Mouse (Mus musculus) limb, embryonic 13.5 days (tissue): ENCODE results near the gene Kcnrg. TPM values are rescaled to one million over a fixed set of nuclear protein-coding genes. Genes with fewer than 3 reads are reported as not detected.
"Not testable (repeated sequence)": the region's sequence is repeated elsewhere in the genome, so short reads cannot be mapped to it uniquely, and the experiment has no call there.

Experiments
- ATAC-seq: fragments of 200-750 bp; cut with Nextera tagmentation; 2 replicates; pipeline ENCODE4 v1.8.0; 2017; ENCODE audit warnings: low read depth, moderate number of reproducible peaks, moderate TSS enrichment; ENCODE audit not compliant: low FRiP score
- H3K27ac ChIP-seq: fragments of 300-500 bp; sonication (generic); 2 replicates; pipeline ENCODE4 v1.5.1; 2015; ENCODE audit warnings: inconsistent platforms, mild to moderate bottlenecking, moderate library complexity
- H3K27me3 ChIP-seq: fragments of 300-500 bp; sonication (generic); 2 replicates; pipeline ENCODE4 v1.6.1; 2015; ENCODE audit warnings: mild to moderate bottlenecking, inconsistent platforms
- H3K36me3 ChIP-seq: fragments of 300-500 bp; sonication (generic); 2 replicates; pipeline ENCODE4 v1.6.1; 2015; ENCODE audit warnings: inconsistent platforms, mild to moderate bottlenecking, moderate library complexity
- H3K4me1 ChIP-seq: fragments of 300-500 bp; sonication (generic); 2 replicates; pipeline ENCODE4 v1.6.1; 2015; ENCODE audit warnings: inconsistent platforms
- H3K4me2 ChIP-seq: fragments of 300-500 bp; sonication (generic); replicated peaks from 2 replicates; pipeline ENCODE4 v1.6.1; 2015; ENCODE audit warnings: inconsistent platforms, mild to moderate bottlenecking, moderate library complexity
- H3K4me3 ChIP-seq: fragments of 300-500 bp; sonication (generic); 2 replicates; pipeline ENCODE4 v1.5.1; 2015; ENCODE audit warnings: moderate library complexity, mild to moderate bottlenecking, inconsistent platforms
- H3K9ac ChIP-seq: fragments of 300-500 bp; sonication (generic); 2 replicates; pipeline ENCODE4 v1.6.1; 2015; ENCODE audit warnings: mild to moderate bottlenecking, inconsistent platforms
- H3K9me3 ChIP-seq: fragments of 300-500 bp; sonication (generic); 2 replicates; pipeline ENCODE4 v1.6.1; 2016; ENCODE audit warnings: inconsistent platforms
- WGBS: fragments of 180-500 bp; shearing (Covaris S2); methylation state at CpG from one replicate; pipeline ENCODE4 v1.1.7; 2015; 5-methylcytosine and 5-hydroxymethylcytosine counted together
- polyA plus RNA-seq: library from polyadenylated mRNA; unstranded; fragments of >200 nt; fragmentation: Nextera tagmentation; extraction: Ambion mirVana; gene quantifications from 2 replicates; pipeline ENCODE4 v1.2.1, GENCODE M21; 2015

Gene Kcnrg
- 1.2 and 1.7 TPM in 2 replicates for polyA plus RNA-seq

GRCm38 (mm10) chr14:61607157-61607556 lies at the start of gene Kcnrg:
TSS of gene Kcnrg (plus strand) at chr14:61607457.
- no peaks in the 10 kb centered on the region for H3K9me3 ChIP-seq
- H3K4me2 ChIP-seq: no peak within 1 kb of the TSS
- no peaks in the 10 kb centered on the region for H3K27me3 ChIP-seq
- no peak within 1 kb of the TSS for H3K27ac ChIP-seq
- no peak for ATAC-seq
- peaks cover 40% of the 10 kb centered on the region for H3K36me3 ChIP-seq
- WGBS: 77% methylated on average over 3 of the region's 3 CpGs
- no peak within 1 kb of the TSS for H3K9ac ChIP-seq
- no peak within 1 kb of the TSS for H3K4me3 ChIP-seq
- no peaks in the 10 kb centered on the region for H3K4me1 ChIP-seq

GRCm38 (mm10) chr14:61558901-61559300 lies 48.4 kb upstream of the Kcnrg start:
- Histone ChIP-seq H3K9me3 (no peaks in the 10 kb centered on the region), H3K27me3 (peaks cover 4% of the 10 kb centered on the region; the same call in 1 of the 2 replicates), H3K4me1 (no peaks in the 10 kb centered on the region), H3K9ac (no peak overlapping the region), H3K4me2 (no peak overlapping the region), H3K27ac (no peak overlapping the region), H3K36me3 (no peaks in the 10 kb centered on the region), H3K4me3 (no peak overlapping the region)
- ATAC-seq: no peak
- WGBS: 84% methylated on average over 6 of the region's 6 CpGs

- no peak for ATAC-seq
- Histone ChIP-seq H3K27ac (no peak overlapping the region), H3K9me3 (no peaks in the 10 kb centered on the region), H3K4me3 (no peak overlapping the region), H3K36me3 (no peaks in the 10 kb centered on the region), H3K4me1 (no peaks in the 10 kb centered on the region), H3K27me3 (peaks cover 4% of the 10 kb centered on the region; the same call in 1 of the 2 replicates), H3K4me2 (no peak overlapping the region), H3K9ac (no peak overlapping the region)
- WGBS: 63% methylated on average over 3 of the region's 3 CpGs
These were observed 47.4 kb upstream of the Kcnrg start for GRCm38 (mm10) chr14:61559856-61560255.

GRCm38 (mm10) chr14:61566211-61566610 lies 41.0 kb upstream of the Kcnrg start:
- not testable (repeated sequence) for H3K9me3 ChIP-seq, H3K36me3 ChIP-seq, H3K9ac ChIP-seq, H3K4me1 ChIP-seq, H3K4me2 ChIP-seq, ATAC-seq, H3K27ac ChIP-seq, H3K27me3 ChIP-seq, H3K4me3 ChIP-seq
- 91% methylated on average over 4 of the region's 4 CpGs for WGBS

GRCm38 (mm10) chr14:61569344-61569743 lies 37.9 kb upstream of the Kcnrg start:
- Histone ChIP-seq H3K4me2 (no peak overlapping the region), H3K27me3 (no peaks in the 10 kb centered on the region), H3K9ac (no peak overlapping the region), H3K4me3 (no peak overlapping the region), H3K36me3 (no peaks in the 10 kb centered on the region), H3K27ac (no peak overlapping the region), H3K9me3 (no peaks in the 10 kb centered on the region), H3K4me1 (no peaks in the 10 kb centered on the region)
- ATAC-seq: no peak
- 66% methylated on average over 2 of the region's 2 CpGs for WGBS

GRCm38 (mm10) chr14:61571366-61571765 lies 35.9 kb upstream of the Kcnrg start:
- WGBS: 13% methylated on average over 4 of the region's 4 CpGs
- no peaks in the 10 kb centered on the region for H3K36me3 ChIP-seq
- H3K9ac ChIP-seq: no peak overlapping the region
- ATAC-seq: no peak
- no peaks in the 10 kb centered on the region for H3K4me1 ChIP-seq
- no peak overlapping the region for H3K4me3 ChIP-seq
- H3K9me3 ChIP-seq: no peaks in the 10 kb centered on the region
- no peak overlapping the region for H3K4me2 ChIP-seq
- no peak overlapping the region for H3K27ac ChIP-seq
- H3K27me3 ChIP-seq: no peaks in the 10 kb centered on the region

- ATAC-seq: no peak
These were observed 35.1 kb upstream of the Kcnrg start for GRCm38 (mm10) chr14:61572131-61572530.

GRCm38 (mm10) chr14:61575066-61575465 lies 32.2 kb upstream of the Kcnrg start:
- no peaks in the 10 kb centered on the region for H3K4me1 ChIP-seq
- no peak overlapping the region for H3K4me2 ChIP-seq
- WGBS: 89% methylated on average over 10 of the region's 10 CpGs
- H3K27ac ChIP-seq: no peak overlapping the region
- H3K27me3 ChIP-seq: no peaks in the 10 kb centered on the region
- no peaks in the 10 kb centered on the region for H3K36me3 ChIP-seq
- no peak for ATAC-seq
- no peak overlapping the region for H3K9ac ChIP-seq
- H3K9me3 ChIP-seq: no peaks in the 10 kb centered on the region
- H3K4me3 ChIP-seq: no peak overlapping the region

More at GRCm38 (mm10) chr14:61572131-61572530, 35.1 kb upstream of the Kcnrg start:
- Histone ChIP-seq H3K9ac (no peak overlapping the region), H3K27me3 (no peaks in the 10 kb centered on the region), H3K9me3 (no peaks in the 10 kb centered on the region), H3K4me3 (no peak overlapping the region), H3K36me3 (no peaks in the 10 kb centered on the region), H3K4me1 (no peaks in the 10 kb centered on the region), H3K4me2 (no peak overlapping the region), H3K27ac (no peak overlapping the region)
- WGBS: 77% methylated on average over 2 of the region's 2 CpGs

GRCm38 (mm10) chr14:61575941-61576340 lies 31.3 kb upstream of the Kcnrg start:
- H3K4me2 ChIP-seq: no peak overlapping the region
- no peak overlapping the region for H3K27ac ChIP-seq
- no peak for ATAC-seq
- H3K36me3 ChIP-seq: no peaks in the 10 kb centered on the region
- H3K4me3 ChIP-seq: no peak overlapping the region
- H3K27me3 ChIP-seq: no peaks in the 10 kb centered on the region
- no peaks in the 10 kb centered on the region for H3K9me3 ChIP-seq
- WGBS: 82% methylated on average over 8 of the region's 8 CpGs
- H3K4me1 ChIP-seq: no peaks in the 10 kb centered on the region
- no peak overlapping the region for H3K9ac ChIP-seq

- no peaks in the 10 kb centered on the region for H3K27me3 ChIP-seq
- no peaks in the 10 kb centered on the region for H3K9me3 ChIP-seq
- ATAC-seq: no peak
- H3K9ac ChIP-seq: no peak overlapping the region
- H3K4me2 ChIP-seq: no peak overlapping the region
- no peaks in the 10 kb centered on the region for H3K36me3 ChIP-seq
- 78% methylated on average over 4 of the region's 4 CpGs for WGBS
- H3K4me1 ChIP-seq: no peaks in the 10 kb centered on the region
- no peak overlapping the region for H3K4me3 ChIP-seq
- H3K27ac ChIP-seq: no peak overlapping the region
These were observed 17.8 kb upstream of the Kcnrg start for GRCm38 (mm10) chr14:61589288-61590065.

- H3K4me2 ChIP-seq: no peak overlapping the region
- no peak overlapping the region for H3K4me3 ChIP-seq
- H3K27me3 ChIP-seq: no peaks in the 10 kb centered on the region
- H3K4me1 ChIP-seq: peaks cover 18% of the 10 kb centered on the region
- H3K36me3 ChIP-seq: peaks cover 6% of the 10 kb centered on the region
- H3K27ac ChIP-seq: no peak overlapping the region
- H3K9me3 ChIP-seq: no peaks in the 10 kb centered on the region
- WGBS: 84% methylated on average over 9 of the region's 9 CpGs
- no peak for ATAC-seq
- no peak overlapping the region for H3K9ac ChIP-seq
These were observed 10.4 kb upstream of the Kcnrg start for GRCm38 (mm10) chr14:61596719-61597426.

GRCm38 (mm10) chr14:61597968-61598367 lies 9.3 kb upstream of the Kcnrg start, which contains the start of gene Trim13:
TSS of gene Trim13 (plus strand) at chr14:61598247.
- no peaks in the 10 kb centered on the region for H3K27me3 ChIP-seq
- WGBS: 50% methylated on average over 5 of the region's 5 CpGs
- no peak for ATAC-seq
- peak within 1 kb of the TSS; percentile 59 for H3K4me2 ChIP-seq
- peak within 1 kb of the TSS; percentile 58 for H3K4me3 ChIP-seq
- peaks cover 7% of the 10 kb centered on the region for H3K36me3 ChIP-seq
- peaks cover 20% of the 10 kb centered on the region for H3K4me1 ChIP-seq
- H3K9ac ChIP-seq: no peak within 1 kb of the TSS; the same call in 1 of the 2 replicates
- no peaks in the 10 kb centered on the region for H3K9me3 ChIP-seq
- no peak within 1 kb of the TSS for H3K27ac ChIP-seq
